Mouse (Mus musculus) intestine, postnatal 0 days (tissue): ENCODE results near the gene Nedd9. TPM values are rescaled to one million over a fixed set of nuclear protein-coding genes. Genes with fewer than 3 reads are reported as not detected.
"Not testable (repeated sequence)": the region's sequence is repeated elsewhere in the genome, so short reads cannot be mapped to it uniquely, and the experiment has no call there.

Source experiments
- ATAC-seq: fragments of 200-750 bp; cut with Nextera tagmentation; 2 replicates; pipeline ENCODE4 v1.8.0; 2017; ENCODE audit warnings: mild to moderate bottlenecking, moderate TSS enrichment, moderate library complexity
- H3K27ac ChIP-seq: fragments of 300-500 bp; sonication (generic); 2 replicates; pipeline ENCODE4 v1.5.1; 2014; ENCODE audit warnings: mild to moderate bottlenecking, low read depth, low read length, moderate library complexity
- H3K27me3 ChIP-seq: fragments of 300-500 bp; sonication (generic); replicated peaks from 2 replicates; pipeline ENCODE4 v1.6.1; 2014; ENCODE audit warnings: low read length, mixed read lengths; ENCODE audit not compliant: control insufficient read depth, insufficient read depth
- H3K36me3 ChIP-seq: fragments of 300-500 bp; sonication (generic); 2 replicates; pipeline ENCODE4 v1.6.1; 2014; ENCODE audit warnings: mild to moderate bottlenecking, moderate library complexity; ENCODE audit not compliant: control insufficient read depth, insufficient read depth
- H3K4me1 ChIP-seq: fragments of 300-500 bp; sonication (generic); replicated peaks from 2 replicates; pipeline ENCODE4 v1.6.1; 2014; ENCODE audit warnings: antibody characterized with exemption, low read length, mixed read lengths; ENCODE audit not compliant: control insufficient read depth, insufficient read depth
- H3K4me2 ChIP-seq: fragments of 300-500 bp; sonication (generic); replicated peaks from 2 replicates; pipeline ENCODE4 v1.6.1; 2014; ENCODE audit warnings: low read depth, mild to moderate bottlenecking, moderate library complexity
- H3K4me3 ChIP-seq: fragments of 300-500 bp; sonication (generic); 2 replicates; pipeline ENCODE4 v1.5.1; 2014; ENCODE audit warnings: low read depth, low read length
- H3K9ac ChIP-seq: fragments of 300-500 bp; sonication (generic); 2 replicates; pipeline ENCODE4 v1.6.1; 2014; ENCODE audit warnings: mild to moderate bottlenecking, low read depth, low read length
- H3K9me3 ChIP-seq: fragments of 300-500 bp; sonication (generic); 2 replicates; pipeline ENCODE4 v1.6.1; 2016; ENCODE audit warnings: mixed run types; ENCODE audit not compliant: control insufficient read depth
- CTCF ChIP-seq: sonication (generic); IDR thresholded peaks from 2 replicates; pipeline ENCODE4 v1.5.1; 2016; ENCODE audit warnings: low read depth, mild to moderate bottlenecking, control low read depth, antibody characterized with exemption, moderate library complexity
- WGBS: fragments of 180-500 bp; shearing (Covaris S2); extraction: QIAGEN DNeasy Blood & Tissue Kit; methylation state at CpG from one replicate; pipeline ENCODE4 v1.1.7; 2014; 5-methylcytosine and 5-hydroxymethylcytosine counted together
- polyA plus RNA-seq: library from polyadenylated mRNA; unstranded; fragments of >200 nt; fragmentation: Nextera tagmentation; extraction: Ambion mirVana; gene quantifications from 2 replicates; pipeline ENCODE4 v1.2.1, GENCODE M21; 2015

The Nedd9 gene
- polyA plus RNA-seq, 1 experiment from 2014 or later, result 17.6 TPM

DNA sequence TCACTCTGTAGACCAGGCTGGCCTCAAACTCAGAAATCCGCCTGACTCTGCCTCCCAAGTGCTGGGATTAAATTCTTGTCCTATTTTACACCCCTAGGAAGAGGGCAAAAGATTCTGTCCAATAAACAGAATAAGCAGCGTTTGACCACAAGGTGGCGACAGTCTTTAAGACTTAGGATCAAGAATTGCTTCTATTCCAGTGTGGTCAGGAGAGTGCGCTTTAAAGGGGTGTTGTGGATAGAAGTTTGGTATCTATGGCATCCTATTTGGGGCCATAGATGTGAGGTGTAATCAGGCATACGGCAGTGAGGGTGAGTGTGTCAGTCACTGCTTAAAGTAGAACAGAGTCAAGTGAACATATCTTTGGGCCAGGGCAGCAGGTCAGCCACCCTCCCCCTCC is 203.9 kb downstream of the Nedd9 start:
- H3K9ac ChIP-seq, result no peak overlapping the region
- TF ChIP-seq CTCF, result peak; percentile 92
- 21% methylated on average over 5 of the region's 5 CpGs for WGBS
- H3K4me3 ChIP-seq, result no peak overlapping the region
- no peaks in the 10 kb centered on the region for H3K4me1 ChIP-seq
- H3K4me2 ChIP-seq, result no peak overlapping the region
- no peak for ATAC-seq
- H3K36me3 ChIP-seq, result no peaks in the 10 kb centered on the region
- H3K27ac ChIP-seq, result no peak overlapping the region
- no peaks in the 10 kb centered on the region for H3K9me3 ChIP-seq
- H3K27me3 ChIP-seq, result no peaks in the 10 kb centered on the region

DNA sequence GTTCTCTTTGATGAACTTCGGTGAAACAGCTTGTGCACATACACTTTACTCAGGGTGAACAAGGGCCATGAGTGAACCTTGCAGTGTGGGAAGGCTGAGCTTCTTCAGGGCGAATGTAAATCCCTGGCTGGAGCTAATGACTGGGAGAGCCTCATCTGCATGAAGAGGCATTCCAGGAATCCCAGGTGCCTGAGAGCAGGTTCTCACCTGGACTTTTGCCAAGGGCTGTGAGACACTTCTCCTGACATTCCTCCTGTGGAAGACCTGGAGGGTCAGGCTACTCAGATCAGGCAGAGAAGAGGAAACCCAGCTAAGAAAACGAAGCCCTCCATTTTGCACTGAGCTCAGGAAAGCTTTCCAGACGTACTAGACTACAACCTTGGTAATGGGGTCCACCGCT is 206.5 kb downstream of the Nedd9 start:
- no peak overlapping the region for H3K9ac ChIP-seq
- no peaks in the 10 kb centered on the region for H3K4me1 ChIP-seq
- WGBS, result 58% methylated on average over 5 of the region's 5 CpGs
- no peaks in the 10 kb centered on the region for H3K9me3 ChIP-seq
- ATAC-seq, result no peak
- H3K4me2 ChIP-seq, result no peak overlapping the region
- TF ChIP-seq CTCF, result no peak
- H3K4me3 ChIP-seq, result no peak overlapping the region
- H3K36me3 ChIP-seq, result no peaks in the 10 kb centered on the region
- no peaks in the 10 kb centered on the region for H3K27me3 ChIP-seq
- H3K27ac ChIP-seq, result no peak overlapping the region

DNA sequence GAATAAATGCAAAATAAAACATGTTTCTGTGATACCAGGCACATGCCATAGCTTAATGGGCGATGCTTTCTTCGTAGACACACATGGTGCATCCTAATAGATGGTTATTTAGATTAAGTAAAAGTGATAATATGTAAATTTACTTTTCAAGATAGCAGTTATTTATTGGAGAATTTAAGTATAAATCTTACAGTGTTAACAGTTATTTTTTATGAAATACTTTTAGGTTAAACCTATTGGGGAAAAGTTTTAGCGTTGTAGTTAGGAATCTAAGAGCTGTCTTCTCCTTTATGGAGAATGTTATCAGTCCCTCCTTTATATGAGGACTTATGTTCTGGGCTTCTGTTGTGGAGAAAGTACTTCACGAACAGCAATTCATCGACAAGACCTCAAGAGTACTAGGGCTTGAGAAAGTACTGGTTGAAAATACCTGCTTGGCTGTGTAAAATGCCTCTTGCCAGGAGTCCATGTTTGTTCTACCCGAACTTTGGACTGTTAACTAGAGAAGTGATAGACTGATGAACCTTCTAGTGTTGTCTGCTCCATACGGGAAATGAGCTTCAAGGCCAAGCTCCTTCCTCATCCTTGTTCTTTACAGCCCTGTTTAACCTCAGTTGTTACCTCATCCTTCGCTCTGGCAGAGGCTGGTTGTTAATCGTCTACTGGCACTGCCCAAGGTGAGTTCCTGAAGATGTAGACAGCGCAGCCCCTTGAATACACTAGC is 213.1 kb downstream of the Nedd9 start, which contains the start of gene Gm17364:
Gm17364 (minus strand) TSS at position 51 of the 724 bp plus-strand sequence.
- no peaks in the 10 kb centered on the region for H3K9me3 ChIP-seq
- H3K4me1 ChIP-seq, result no peaks in the 10 kb centered on the region
- no peak for TF ChIP-seq CTCF
- no peak within 1 kb of the TSS for H3K27ac ChIP-seq
- no peak within 1 kb of the TSS for H3K4me2 ChIP-seq
- H3K27me3 ChIP-seq, result no peaks in the 10 kb centered on the region
- H3K36me3 ChIP-seq, result no peaks in the 10 kb centered on the region
- H3K9ac ChIP-seq, result no peak within 1 kb of the TSS
- ATAC-seq, result peak; percentile 77
- no peak within 1 kb of the TSS for H3K4me3 ChIP-seq
- 74% methylated on average over 10 of the region's 10 CpGs for WGBS

DNA sequence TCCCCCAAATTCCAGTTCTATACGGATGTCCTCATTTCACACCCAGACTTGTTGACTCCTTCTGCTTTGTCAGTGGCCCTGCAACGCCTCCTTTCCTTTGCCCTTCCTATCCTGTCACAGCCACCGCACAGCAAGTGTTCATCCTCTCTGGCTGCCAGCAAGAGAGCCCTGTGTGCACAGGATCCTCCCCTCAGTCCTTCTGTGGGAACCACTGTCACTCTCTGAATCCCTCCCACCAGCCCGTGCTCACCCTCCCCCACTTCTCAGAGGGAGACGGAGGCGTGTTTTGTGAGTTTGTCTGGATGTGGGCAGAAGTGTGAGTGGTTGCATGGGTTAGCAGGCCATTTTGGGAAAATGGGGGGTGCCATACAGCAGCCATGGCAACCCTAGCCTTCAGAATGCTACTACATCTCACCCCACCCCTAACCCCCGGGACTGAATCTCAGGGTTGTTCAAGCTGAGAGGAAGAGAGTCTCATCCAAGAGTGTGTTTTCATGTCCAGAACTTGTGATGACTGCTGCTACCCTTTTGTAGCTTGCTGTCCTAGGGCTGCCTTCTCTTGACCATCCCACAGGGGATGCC is 219.2 kb downstream of the Nedd9 start:
- WGBS, result 58% methylated on average over 7 of the region's 7 CpGs
- Histone ChIP-seq H3K27me3 (no peaks in the 10 kb centered on the region), H3K4me3 (no peak overlapping the region), H3K27ac (no peak overlapping the region), H3K36me3 (no peaks in the 10 kb centered on the region; the same call in 1 of the 2 replicates), H3K4me1 (no peaks in the 10 kb centered on the region), H3K4me2 (no peak overlapping the region), H3K9ac (no peak overlapping the region), H3K9me3 (0 out of 2 replicates have a peak, but pooled peaks cover 2% of the 10 kb centered on the region)
- no peak for ATAC-seq
- TF ChIP-seq CTCF, result no peak

DNA sequence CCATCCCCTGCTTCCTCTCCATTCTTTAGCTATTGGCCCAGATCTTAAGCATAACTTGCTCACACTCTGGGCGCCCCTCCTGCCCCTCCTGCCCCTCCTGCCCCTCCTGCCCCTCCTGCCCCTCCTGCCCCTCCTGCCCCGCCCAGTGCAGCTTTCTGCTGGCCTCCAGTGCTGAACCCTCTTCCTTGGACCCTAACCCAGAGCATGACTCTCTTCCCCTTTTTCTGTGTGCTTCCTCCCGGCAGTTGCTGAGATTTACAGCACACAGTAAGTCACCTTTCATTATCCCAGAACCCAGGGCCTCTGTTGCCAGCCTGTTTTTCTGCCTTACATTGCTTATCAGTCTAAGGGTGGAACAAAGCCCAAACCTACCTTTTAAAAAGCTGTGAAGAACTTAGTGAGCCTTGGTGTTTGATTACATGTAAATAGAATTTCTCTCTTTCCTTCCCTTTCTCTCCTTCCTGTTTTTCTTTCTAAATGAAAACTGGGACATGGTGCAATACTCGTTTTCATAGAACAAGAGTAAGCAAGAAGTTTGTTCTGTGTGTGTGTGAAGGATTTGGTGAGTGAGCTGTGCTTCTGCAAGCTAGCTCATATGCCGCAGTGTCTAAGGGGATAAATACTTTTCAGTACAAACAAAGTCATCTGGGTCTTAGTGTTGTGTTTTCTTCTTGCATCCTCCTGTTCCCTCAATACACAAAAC is 223.7 kb downstream of the Nedd9 start:
- Histone ChIP-seq H3K4me1 (0 out of 2 replicates have a peak, but pooled peaks cover 2% of the 10 kb centered on the region), H3K27me3 (no peaks in the 10 kb centered on the region), H3K36me3 (no peaks in the 10 kb centered on the region; the same call in 1 of the 2 replicates), H3K4me3 (no peak overlapping the region), H3K9me3 (0 out of 2 replicates have a peak, but pooled peaks cover 2% of the 10 kb centered on the region), H3K9ac (no peak overlapping the region), H3K4me2 (no peak overlapping the region), H3K27ac (no peak overlapping the region)
- no peak for ATAC-seq
- TF ChIP-seq CTCF, result no peak
- WGBS, result 70% methylated on average over 5 of the region's 5 CpGs

DNA sequence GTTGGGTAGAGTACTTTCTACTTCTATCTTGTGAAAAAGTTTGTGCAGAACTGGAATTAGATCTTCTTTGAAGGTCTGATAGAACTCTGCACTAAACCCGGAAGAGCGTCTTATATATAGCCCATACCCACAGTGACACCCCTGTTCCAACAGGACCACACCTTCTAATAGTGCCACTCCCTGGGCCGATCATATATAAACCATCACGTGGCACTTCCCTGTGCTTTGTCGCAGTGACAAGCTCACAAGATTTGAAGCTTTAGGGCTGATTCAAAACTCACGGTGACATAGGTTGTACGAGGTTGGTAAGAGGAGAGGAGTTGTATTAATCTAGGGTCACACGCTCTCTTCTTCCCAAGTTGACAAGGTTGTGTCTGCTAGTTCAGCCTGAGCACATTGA is 225.5 kb downstream of the Nedd9 start:
- not testable (repeated sequence) for H3K36me3 ChIP-seq, H3K27me3 ChIP-seq, H3K4me3 ChIP-seq, H3K9ac ChIP-seq, H3K4me2 ChIP-seq, H3K9me3 ChIP-seq, H3K4me1 ChIP-seq, H3K27ac ChIP-seq
- ATAC-seq, result peak; percentile 70
- WGBS, result 51% methylated on average over 8 of the region's 8 CpGs

Other genes with a start within 250 kb of the Nedd9 start
- 4.8 and 5.3 TPM in 2 replicates for gene Smim13, start 237.5 kb downstream of the Nedd9 start, polyA plus RNA-seq
- gene Gm17364, start 213.4 kb downstream of the Nedd9 start, polyA plus RNA-seq, result not detected in 2 replicates
- gene Tmem170b, start 118.5 kb upstream of the Nedd9 start, polyA plus RNA-seq, result 7.7 and 8.9 TPM in 2 replicates